Mouse (Mus musculus) olfactory bulb, adult 2 months (tissue): ENCODE results near the gene Gm12248.

ENCODE experiments used
- CTCF ChIP-seq: fragments of 200-500 bp; IDR thresholded peaks from 2 replicates; pipeline ENCODE4 v1.5.1; 2012; ENCODE audit warnings: low read depth, mild to moderate bottlenecking, low read length, moderate library complexity; ENCODE audit not compliant: insufficient read depth
- POLR2A ChIP-seq: fragments of 200-500 bp; IDR thresholded peaks from 2 replicates; pipeline ENCODE4 v1.6.1; 2012; ENCODE audit warnings: mild to moderate bottlenecking, low read depth, low read length, moderate library complexity; ENCODE audit not compliant: insufficient read depth

GRCm38 (mm10) chr11:58039027-58039426 is 53.9 kb downstream of the Gm12248 start:
- TF ChIP-seq POLR2A, result no peak
- no peak for TF ChIP-seq CTCF
